Mouse (Mus musculus) liver, adult 2 months (tissue): ENCODE data around the gene Serpina1b. TPM values are rescaled to one million over a fixed set of nuclear protein-coding genes. Genes with fewer than 3 reads are reported as not detected.
A peak's percentile ranks its signal among the peaks of the same experiment; 100 is the strongest.
"Not testable (repeated sequence)": the region's sequence is repeated elsewhere in the genome, so short reads cannot be mapped to it uniquely, and the experiment has no call there.

Experiments used
- DNase-seq: peaks from one replicate; pipeline ENCODE4 v3.0.0-alpha.2; 2011; ENCODE audit warnings: low read depth, low spot score; ENCODE audit errors: extremely low read depth
- H3K27ac ChIP-seq: fragments of 200-500 bp; replicated peaks from 2 replicates; pipeline ENCODE4 v1.5.1; 2012; ENCODE audit warnings: low read depth, mild to moderate bottlenecking, control low read depth, inconsistent platforms, low read length; ENCODE audit not compliant: insufficient read depth
- H3K27me3 ChIP-seq: fragments of 200-500 bp; 2 replicates; pipeline ENCODE4 v1.6.1; 2012; ENCODE audit warnings: mild to moderate bottlenecking, moderate library complexity, low read length, inconsistent platforms; ENCODE audit not compliant: control insufficient read depth, insufficient read depth
- H3K36me3 ChIP-seq: fragments of 200-500 bp; 2 replicates; pipeline ENCODE4 v1.6.1; 2012; ENCODE audit warnings: low read length, inconsistent platforms; ENCODE audit not compliant: control insufficient read depth, insufficient read depth
- H3K4me1 ChIP-seq: fragments of 200-500 bp; 2 replicates; pipeline ENCODE4 v1.6.1; 2011; ENCODE audit warnings: low read length; ENCODE audit not compliant: control insufficient read depth, insufficient read depth
- H3K4me3 ChIP-seq: fragments of 200-500 bp; 2 replicates; pipeline ENCODE4 v1.5.1; 2011; ENCODE audit warnings: low read depth, mild to moderate bottlenecking, control low read depth, low read length, moderate library complexity; ENCODE audit not compliant: insufficient read depth
- H3K79me2 ChIP-seq: fragments of 200-500 bp; 2 replicates; pipeline ENCODE4 v1.6.1; 2012; ENCODE audit warnings: inconsistent platforms, mild to moderate bottlenecking, low read length, moderate library complexity; ENCODE audit not compliant: control insufficient read depth, insufficient read depth
- H3K9ac ChIP-seq: fragments of 200-500 bp; 2 replicates; pipeline ENCODE4 v1.6.1; 2012; ENCODE audit warnings: low read depth, mild to moderate bottlenecking, control low read depth, inconsistent platforms, low read length
- CTCF ChIP-seq: fragments of 200-500 bp; IDR thresholded peaks from 2 replicates; pipeline ENCODE4 v1.5.1; 2011; ENCODE audit warnings: low read depth, low read length, control low read depth
- POLR2A ChIP-seq: fragments of 200-500 bp; IDR thresholded peaks from 2 replicates; pipeline ENCODE4 v1.6.1; 2011; ENCODE audit warnings: low read length, control low read depth; ENCODE audit not compliant: insufficient read depth; ENCODE audit errors: extremely low read depth
- WGBS: fragments of 180-500 bp; shearing (Covaris S2); methylation state at CpG from one replicate; pipeline ENCODE4 v1.1.7; 2018; 5-methylcytosine and 5-hydroxymethylcytosine counted together
- polyA plus RNA-seq: library from polyadenylated mRNA; depleted of rRNA; stranded (reverse); fragments of >200 nt; gene quantifications from 2 replicates; pipeline ENCODE4 v1.2.3, GENCODE M21; 2012; rRNA removed
- total RNA-seq: library from RNA; depleted of rRNA; stranded (reverse); fragments of >200 nt; gene quantifications from 2 replicates; pipeline ENCODE4 v1.2.3, GENCODE M21; 2014; rRNA removed

Serpina1b gene
- 9,611 and 9,715 TPM in 2 replicates for total RNA-seq
- 8,562 and 8,619 TPM in 2 replicates for polyA plus RNA-seq

- H3K4me1 ChIP-seq, H3K79me2 ChIP-seq, DNase-seq, H3K4me3 ChIP-seq, H3K36me3 ChIP-seq, H3K27ac ChIP-seq, H3K27me3 ChIP-seq, H3K9ac ChIP-seq: not testable (repeated sequence)
- WGBS = 71% methylated on average over 4 of the region's 4 CpGs
Measured at GRCm38 (mm10) chr12:103830273-103830672, at the start of gene Serpina1b. Gene Serpina1b, minus strand, starts transcription at chr12:103830373.

- not testable (repeated sequence) for H3K27ac ChIP-seq
Measured at GRCm38 (mm10) chr12:103866873-103867272, 36.7 kb upstream of the Serpina1b start.

GRCm38 (mm10) chr12:103863101-103863974, 33.2 kb upstream of the Serpina1b start, which contains the start of gene Serpina1a:
Gene Serpina1a, minus strand, starts transcription at chr12:103863562.
- H3K4me3 ChIP-seq = peak within 1 kb of the TSS; percentile 59
- peak; percentile 91 for DNase-seq

More at GRCm38 (mm10) chr12:103866873-103867272, 36.7 kb upstream of the Serpina1b start:
- DNase-seq = peak; percentile 86
- H3K9ac ChIP-seq, H3K79me2 ChIP-seq, H3K4me3 ChIP-seq, H3K27me3 ChIP-seq, H3K36me3 ChIP-seq: not testable (repeated sequence)
- 23% methylated on average over 1 of the region's 1 CpGs for WGBS
- peaks cover 17% of the 10 kb centered on the region for H3K4me1 ChIP-seq

GRCm38 (mm10) chr12:103860976-103861375, 30.8 kb upstream of the Serpina1b start:
- H3K27ac ChIP-seq = peak overlapping the region; percentile 88
- peaks cover 4% of the 10 kb centered on the region; the same call in 1 of the 2 replicates for H3K79me2 ChIP-seq
- TF ChIP-seq POLR2A (peak; percentile 39; the same call in 1 of the 2 replicates), CTCF (peak; percentile 9; the same call in 1 of the 2 replicates)
- H3K4me1 ChIP-seq = peaks cover 16% of the 10 kb centered on the region
- peaks cover 12% of the 10 kb centered on the region for H3K36me3 ChIP-seq
- peak overlapping the region; percentile 55 for H3K4me3 ChIP-seq
- peak overlapping the region; percentile 82 for H3K9ac ChIP-seq
- peak; percentile 71 for DNase-seq
- 19% methylated on average over 3 of the region's 3 CpGs for WGBS
- no peaks in the 10 kb centered on the region for H3K27me3 ChIP-seq

More at GRCm38 (mm10) chr12:103863101-103863974, 33.2 kb upstream of the Serpina1b start, which contains the start of gene Serpina1a:
- Histone ChIP-seq H3K9ac (peak within 1 kb of the TSS; percentile 86), H3K4me1 (peaks cover 21% of the 10 kb centered on the region), H3K27ac (peak within 1 kb of the TSS; percentile 83)
- 21% methylated on average over 9 of the region's 9 CpGs for WGBS
- H3K79me2 ChIP-seq, H3K36me3 ChIP-seq, H3K27me3 ChIP-seq: not testable (repeated sequence)
- TF ChIP-seq POLR2A = peak; percentile 63; the same call in 1 of the 2 replicates

GRCm38 (mm10) chr12:103860571-103860970, 30.4 kb upstream of the Serpina1b start:
- 16% methylated on average over 3 of the region's 4 CpGs for WGBS
- Histone ChIP-seq H3K9ac (peak overlapping the region; percentile 82), H3K36me3 (peaks cover 12% of the 10 kb centered on the region), H3K4me1 (peaks cover 14% of the 10 kb centered on the region), H3K27ac (peak overlapping the region; percentile 88), H3K4me3 (peak overlapping the region; percentile 55)
- H3K79me2 ChIP-seq, H3K27me3 ChIP-seq: not testable (repeated sequence)
- peak; percentile 73 for DNase-seq

GRCm38 (mm10) chr12:103859584-103859983, 29.4 kb upstream of the Serpina1b start:
- not testable (repeated sequence) for H3K4me3 ChIP-seq, H3K4me1 ChIP-seq, H3K27me3 ChIP-seq, H3K9ac ChIP-seq, H3K79me2 ChIP-seq
- Histone ChIP-seq H3K36me3 (peaks cover 19% of the 10 kb centered on the region), H3K27ac (peak overlapping the region; percentile 36; the same call in 1 of the 2 replicates)
- WGBS = 20% methylated on average over 3 of the region's 3 CpGs
- DNase-seq = peak; percentile 89

GRCm38 (mm10) chr12:103853032-103853431, 22.9 kb upstream of the Serpina1b start:
- not testable (repeated sequence) for H3K79me2 ChIP-seq, H3K4me1 ChIP-seq, H3K9ac ChIP-seq, H3K4me3 ChIP-seq, H3K27me3 ChIP-seq, H3K27ac ChIP-seq
- 36% methylated on average over 2 of the region's 2 CpGs for WGBS
- peaks cover 13% of the 10 kb centered on the region; the same call in 1 of the 2 replicates for H3K36me3 ChIP-seq
- DNase-seq = peak; percentile 50
